Mouse (Mus musculus) hindbrain, embryonic 13.5 days (tissue): ENCODE measurements at regions not wholly inside any gene's neighbourhood (a gene's known extent, or its start where the extent isn't known, plus 50 kb on each side); places are given as distances from the start of the nearest gene placed in this dataset.
A peak's percentile ranks its signal among the peaks of the same experiment; 100 is the strongest.

Source experiments
- ATAC-seq: fragments of 200-750 bp; cut with Nextera tagmentation; 2 replicates; pipeline ENCODE4 v1.8.0; 2017; ENCODE audit warnings: moderate TSS enrichment; ENCODE audit not compliant: low FRiP score
- H3K27ac ChIP-seq: fragments of 300-500 bp; sonication (generic); 2 replicates; pipeline ENCODE4 v1.5.1; 2015; ENCODE audit warnings: inconsistent platforms, mild to moderate bottlenecking, moderate library complexity
- H3K27me3 ChIP-seq: fragments of 300-500 bp; sonication (generic); 2 replicates; pipeline ENCODE4 v1.6.1; 2015; ENCODE audit warnings: mild to moderate bottlenecking, inconsistent platforms
- H3K36me3 ChIP-seq: fragments of 300-500 bp; sonication (generic); 2 replicates; pipeline ENCODE4 v1.6.1; 2015; ENCODE audit warnings: mild to moderate bottlenecking, inconsistent platforms
- H3K4me1 ChIP-seq: fragments of 300-500 bp; sonication (generic); replicated peaks from 2 replicates; pipeline ENCODE4 v1.6.1; 2015; ENCODE audit warnings: inconsistent platforms
- H3K4me2 ChIP-seq: fragments of 300-500 bp; sonication (generic); 2 replicates; pipeline ENCODE4 v1.6.1; 2015; ENCODE audit warnings: inconsistent platforms, mild to moderate bottlenecking, moderate library complexity
- H3K4me3 ChIP-seq: fragments of 300-500 bp; sonication (generic); 2 replicates; pipeline ENCODE4 v1.5.1; 2015; ENCODE audit warnings: mild to moderate bottlenecking, inconsistent platforms
- H3K9ac ChIP-seq: fragments of 300-500 bp; sonication (generic); 2 replicates; pipeline ENCODE4 v1.6.1; 2015; ENCODE audit warnings: mild to moderate bottlenecking, inconsistent platforms
- H3K9me3 ChIP-seq: fragments of 300-500 bp; sonication (generic); 2 replicates; pipeline ENCODE4 v1.6.1; 2016; ENCODE audit warnings: inconsistent platforms
- WGBS: fragments of 180-500 bp; shearing (Covaris S2); methylation state at CpG from one replicate; pipeline ENCODE4 v1.1.7; 2015; 5-methylcytosine and 5-hydroxymethylcytosine counted together

DNA sequence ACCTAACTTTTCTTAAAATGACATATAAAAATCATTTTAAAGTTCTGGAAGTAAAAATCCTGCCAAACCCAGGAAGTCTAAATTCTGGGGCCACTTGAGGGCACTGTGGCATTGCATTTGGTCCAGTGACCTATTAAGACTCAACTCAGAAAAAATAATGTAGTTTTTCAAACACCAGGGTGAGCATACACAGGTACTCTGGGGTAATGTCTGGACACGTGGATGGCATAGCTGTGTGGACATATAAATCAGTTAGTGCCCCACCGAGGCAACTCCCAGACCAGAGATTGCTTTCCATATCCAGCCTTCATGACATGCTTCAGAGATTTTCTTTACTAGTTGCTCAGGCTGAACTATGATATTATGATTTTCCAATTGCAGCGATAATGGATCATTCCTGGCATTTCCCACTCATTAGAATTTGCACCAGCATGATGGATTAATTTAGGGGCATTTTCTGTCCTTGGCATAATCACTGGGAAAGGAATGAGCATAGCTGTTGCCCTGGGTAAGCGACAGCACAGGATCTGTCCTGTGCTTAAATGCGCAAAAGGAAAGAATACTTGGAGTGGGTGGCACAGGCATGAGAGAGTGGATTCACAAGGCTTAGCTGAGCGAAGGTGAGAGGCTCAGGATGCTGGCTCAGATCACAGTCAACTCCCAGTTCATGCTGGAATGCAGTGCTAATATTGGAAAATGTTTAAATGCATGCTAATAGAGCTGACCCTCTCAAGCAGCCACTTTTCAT, 1526.6 kb upstream of the Cdh8 start:
- H3K36me3 ChIP-seq: no peaks in the 10 kb centered on the region

DNA sequence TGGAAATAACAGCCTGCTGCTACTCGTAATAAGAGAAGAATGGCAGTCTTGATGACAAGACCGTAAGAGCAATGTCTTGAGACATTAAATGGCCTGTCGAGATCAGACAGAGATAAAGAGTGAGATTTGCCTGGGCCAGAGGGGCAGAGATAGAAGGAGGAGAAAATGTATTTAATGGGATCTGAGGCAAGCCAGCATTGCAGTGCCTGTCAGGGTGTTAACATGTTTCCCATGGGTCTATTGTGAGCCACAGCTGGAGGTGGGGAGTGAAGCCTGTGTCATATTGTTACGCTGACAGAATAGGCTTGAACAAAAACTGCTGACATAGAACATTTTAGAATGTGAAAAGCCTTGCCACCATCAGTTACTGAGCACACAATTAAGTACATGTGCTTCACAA, 1523.3 kb upstream of the Cdh8 start:
- no peak overlapping the region for H3K4me2 ChIP-seq
- H3K9ac ChIP-seq: no peak overlapping the region
- no peaks in the 10 kb centered on the region for H3K27me3 ChIP-seq
- peaks cover 11% of the 10 kb centered on the region; the same call in 1 of the 2 replicates for H3K4me1 ChIP-seq
- H3K27ac ChIP-seq: no peak overlapping the region
- no peak overlapping the region for H3K4me3 ChIP-seq
- H3K36me3 ChIP-seq: no peaks in the 10 kb centered on the region
- H3K9me3 ChIP-seq: no peaks in the 10 kb centered on the region
- 13% methylated on average over 4 of the region's 4 CpGs for WGBS
- ATAC-seq: peak; percentile 63

More for the DNA sequence above, 1526.6 kb upstream of the Cdh8 start:
- Histone ChIP-seq H3K27ac (no peak overlapping the region), H3K4me3 (no peak overlapping the region), H3K9ac (no peak overlapping the region), H3K9me3 (no peaks in the 10 kb centered on the region), H3K4me1 (peaks cover 11% of the 10 kb centered on the region; the same call in 1 of the 2 replicates), H3K27me3 (no peaks in the 10 kb centered on the region), H3K4me2 (no peak overlapping the region)
- ATAC-seq: peak; percentile 72
- WGBS: 57% methylated on average over 6 of the region's 6 CpGs

DNA sequence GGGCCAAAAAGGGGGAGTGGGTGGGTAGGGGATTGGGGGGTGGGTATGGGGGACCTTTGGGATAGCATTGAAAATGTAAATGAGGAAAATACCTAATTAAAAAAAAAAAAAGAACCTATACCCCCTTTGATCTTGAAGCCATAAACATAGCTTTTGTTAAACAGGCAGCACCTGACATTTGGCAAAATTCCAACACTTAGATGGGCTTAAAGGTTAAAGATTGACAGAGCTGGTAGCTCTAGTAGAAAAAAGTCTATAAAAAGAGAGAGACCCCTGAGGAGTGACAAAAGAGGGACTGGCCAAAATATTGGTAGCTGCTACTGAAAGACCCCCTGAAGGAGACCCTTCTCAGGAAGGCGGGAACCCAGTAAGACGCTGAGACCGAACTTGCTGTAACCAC, 1474.0 kb upstream of the Cdh8 start:
- Histone ChIP-seq H3K9ac (no peak overlapping the region), H3K27ac (no peak overlapping the region), H3K9me3 (no peaks in the 10 kb centered on the region), H3K4me3 (no peak overlapping the region), H3K4me2 (no peak overlapping the region), H3K27me3 (no peaks in the 10 kb centered on the region), H3K4me1 (no peaks in the 10 kb centered on the region), H3K36me3 (no peaks in the 10 kb centered on the region)
- ATAC-seq: no peak
- WGBS: 52% methylated on average over 3 of the region's 3 CpGs

DNA sequence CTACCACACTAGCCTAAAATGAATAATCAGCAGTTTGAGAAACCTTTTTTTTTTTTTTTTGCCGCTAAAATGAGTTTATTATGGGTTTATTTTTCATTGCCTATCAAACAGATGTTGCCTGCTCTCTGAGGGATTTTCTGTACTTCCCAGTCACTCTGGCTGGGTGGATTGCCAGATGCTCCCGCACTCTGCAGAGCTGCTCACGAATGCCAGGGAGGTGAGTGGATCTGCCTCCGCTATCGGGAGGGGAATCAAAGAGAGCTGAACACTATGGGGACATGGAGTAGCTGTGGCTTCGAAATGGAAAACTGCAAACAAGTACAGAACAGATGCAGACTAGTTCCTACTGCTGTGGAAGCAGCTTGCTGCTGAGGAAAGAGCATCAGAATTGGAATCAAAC, 1449.4 kb upstream of the Cdh8 start:
- Histone ChIP-seq H3K27me3 (no peaks in the 10 kb centered on the region), H3K9me3 (no peaks in the 10 kb centered on the region), H3K36me3 (no peaks in the 10 kb centered on the region), H3K4me3 (no peak overlapping the region), H3K9ac (no peak overlapping the region), H3K27ac (no peak overlapping the region), H3K4me1 (no peaks in the 10 kb centered on the region), H3K4me2 (no peak overlapping the region)
- WGBS: 58% methylated on average over 6 of the region's 6 CpGs
- peak; percentile 76 for ATAC-seq

DNA sequence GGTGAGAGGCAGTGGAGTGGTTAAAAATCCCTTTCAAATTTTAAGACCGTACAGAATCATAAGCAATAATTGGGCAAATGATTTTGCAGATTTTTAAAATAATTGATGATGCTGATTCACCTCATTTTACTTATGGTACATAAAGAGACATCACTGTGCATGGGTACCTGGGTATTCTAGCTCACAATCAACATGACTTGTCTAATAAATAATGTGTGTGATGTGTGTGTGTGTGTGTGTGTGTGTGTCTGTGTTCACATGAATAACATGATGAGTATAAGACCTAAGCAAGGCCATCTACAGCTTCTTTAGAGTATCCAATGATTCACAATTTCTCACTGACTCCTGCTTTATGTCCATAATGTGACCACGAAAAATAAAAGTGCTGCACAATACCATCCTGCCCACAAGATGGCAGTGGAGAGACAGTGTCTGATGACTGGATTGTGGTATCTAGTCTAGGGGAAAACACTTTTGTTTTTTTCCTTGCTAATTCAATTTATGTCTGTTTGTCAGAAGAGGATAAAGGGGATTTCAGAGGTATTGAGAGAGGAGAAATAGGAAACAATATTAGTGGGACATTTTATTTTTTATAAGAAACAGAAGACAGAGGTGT, 1434.7 kb upstream of the Cdh8 start:
- no peak overlapping the region for H3K4me2 ChIP-seq
- no peaks in the 10 kb centered on the region for H3K27me3 ChIP-seq
- no peaks in the 10 kb centered on the region for H3K4me1 ChIP-seq
- no peaks in the 10 kb centered on the region for H3K9me3 ChIP-seq
- H3K9ac ChIP-seq: no peak overlapping the region
- H3K27ac ChIP-seq: no peak overlapping the region
- ATAC-seq: peak; percentile 24; the same call in 1 of the 2 replicates
- 51% methylated on average over 2 of the region's 2 CpGs for WGBS
- no peaks in the 10 kb centered on the region for H3K36me3 ChIP-seq
- H3K4me3 ChIP-seq: no peak overlapping the region
